Mouse (Mus musculus) heart, embryonic 15.5 days (tissue): Measurements from ENCODE around the gene Eps8. TPM values are rescaled to one million over a fixed set of nuclear protein-coding genes. Genes with fewer than 3 reads are reported as not detected.

ENCODE experiments used
- ATAC-seq: fragments of 200-750 bp; cut with Nextera tagmentation; replicated peaks from 2 replicates; pipeline ENCODE4 v1.8.0; 2017; ENCODE audit warnings: low read depth, moderate TSS enrichment; ENCODE audit not compliant: insufficient number of reproducible peaks, insufficient read depth, low FRiP score
- H3K27ac ChIP-seq: fragments of 300-500 bp; sonication (generic); 2 replicates; pipeline ENCODE4 v1.5.1; 2015; ENCODE audit warnings: mild to moderate bottlenecking, inconsistent platforms
- H3K27me3 ChIP-seq: fragments of 300-500 bp; sonication (generic); 2 replicates; pipeline ENCODE4 v1.6.1; 2015; ENCODE audit warnings: inconsistent platforms
- H3K36me3 ChIP-seq: fragments of 300-500 bp; sonication (generic); 2 replicates; pipeline ENCODE4 v1.6.1; 2015; ENCODE audit warnings: mild to moderate bottlenecking, inconsistent platforms
- H3K4me1 ChIP-seq: fragments of 300-500 bp; sonication (generic); replicated peaks from 2 replicates; pipeline ENCODE4 v1.6.1; 2015; ENCODE audit warnings: inconsistent platforms
- H3K4me2 ChIP-seq: fragments of 300-500 bp; sonication (generic); 2 replicates; pipeline ENCODE4 v1.6.1; 2015; ENCODE audit warnings: inconsistent platforms, mild to moderate bottlenecking, moderate library complexity
- H3K4me3 ChIP-seq: fragments of 300-500 bp; sonication (generic); 2 replicates; pipeline ENCODE4 v1.5.1; 2015; ENCODE audit warnings: mild to moderate bottlenecking, inconsistent platforms
- H3K9ac ChIP-seq: fragments of 300-500 bp; sonication (generic); 2 replicates; pipeline ENCODE4 v1.6.1; 2015; ENCODE audit warnings: mild to moderate bottlenecking, inconsistent platforms
- H3K9me3 ChIP-seq: fragments of 300-500 bp; sonication (generic); replicated peaks from 2 replicates; pipeline ENCODE4 v1.6.1; 2016; ENCODE audit warnings: inconsistent platforms
- whole genome bisulfite sequencing: fragments of 180-500 bp; shearing (Covaris S2); methylation state at CpG from one replicate; pipeline ENCODE4 v1.1.7; 2015; ENCODE audit warnings: mixed read lengths; 5-methylcytosine and 5-hydroxymethylcytosine counted together
- polyA plus RNA-seq: library from polyadenylated mRNA; unstranded; fragments of >200 nt; fragmentation: Nextera tagmentation; extraction: Ambion mirVana; gene quantifications from 2 replicates; pipeline ENCODE4 v1.2.1, GENCODE M21; 2015

The Eps8 gene
- polyA plus RNA-seq, 1 experiment from 2014 or later, result 25.0 TPM

- H3K9ac ChIP-seq, result no peak overlapping the region
- H3K4me1 ChIP-seq, result peaks cover 9% of the 10 kb centered on the region
- ATAC-seq, result no peak
- no peak overlapping the region for H3K4me3 ChIP-seq
- H3K36me3 ChIP-seq, result no peaks in the 10 kb centered on the region
- no peaks in the 10 kb centered on the region for H3K9me3 ChIP-seq
- H3K4me2 ChIP-seq, result no peak overlapping the region
- H3K27ac ChIP-seq, result no peak overlapping the region
- 83% methylated on average over 6 of the region's 6 CpGs for WGBS
- H3K27me3 ChIP-seq, result no peaks in the 10 kb centered on the region
These were observed 89.2 kb downstream of the Eps8 start for GRCm38 (mm10) chr6:137565454-137565853.

GRCm38 (mm10) chr6:137560358-137560859 lies 94.3 kb downstream of the Eps8 start:
- 33% methylated on average over 12 of the region's 12 CpGs for WGBS
- Histone ChIP-seq H3K4me3 (no peak overlapping the region), H3K4me1 (peaks cover 34% of the 10 kb centered on the region), H3K36me3 (no peaks in the 10 kb centered on the region), H3K27ac (peak overlapping the region; percentile 55), H3K9ac (no peak overlapping the region), H3K9me3 (no peaks in the 10 kb centered on the region), H3K4me2 (peak overlapping the region; percentile 28; the same call in 1 of the 2 replicates), H3K27me3 (no peaks in the 10 kb centered on the region)
- peak; percentile 40; the same call in 1 of the 2 replicates for ATAC-seq

- H3K4me2 ChIP-seq, result peak overlapping the region; percentile 31; the same call in 1 of the 2 replicates
- no peaks in the 10 kb centered on the region for H3K27me3 ChIP-seq
- peaks cover 34% of the 10 kb centered on the region for H3K4me1 ChIP-seq
- H3K9me3 ChIP-seq, result no peaks in the 10 kb centered on the region
- H3K9ac ChIP-seq, result no peak overlapping the region
- no peak overlapping the region for H3K4me3 ChIP-seq
- H3K27ac ChIP-seq, result peak overlapping the region; percentile 46
- 0 out of 2 replicates have a peak, but pooled peaks have one; percentile 11 for ATAC-seq
- 53% methylated on average over 13 of the region's 13 CpGs for WGBS
- H3K36me3 ChIP-seq, result no peaks in the 10 kb centered on the region
These were observed 95.8 kb downstream of the Eps8 start for GRCm38 (mm10) chr6:137558840-137559239.

- H3K4me3 ChIP-seq, result no peak overlapping the region
- ATAC-seq, result no peak; the same call in 1 of the 2 replicates
- no peaks in the 10 kb centered on the region for H3K36me3 ChIP-seq
- no peak overlapping the region for H3K4me2 ChIP-seq
- H3K9me3 ChIP-seq, result no peaks in the 10 kb centered on the region
- H3K27ac ChIP-seq, result peak overlapping the region; percentile 46
- H3K27me3 ChIP-seq, result no peaks in the 10 kb centered on the region
- WGBS, result 55% methylated on average over 2 of the region's 2 CpGs
- H3K9ac ChIP-seq, result no peak overlapping the region
- H3K4me1 ChIP-seq, result peaks cover 34% of the 10 kb centered on the region
These were observed 97.0 kb downstream of the Eps8 start for GRCm38 (mm10) chr6:137557671-137558070.

GRCm38 (mm10) chr6:137557159-137557558 lies 97.5 kb downstream of the Eps8 start:
- no peak overlapping the region for H3K4me2 ChIP-seq
- peak overlapping the region; percentile 45; the same call in 1 of the 2 replicates for H3K27ac ChIP-seq
- H3K9me3 ChIP-seq, result no peaks in the 10 kb centered on the region
- H3K9ac ChIP-seq, result no peak overlapping the region
- peaks cover 34% of the 10 kb centered on the region for H3K4me1 ChIP-seq
- H3K27me3 ChIP-seq, result no peaks in the 10 kb centered on the region
- no peaks in the 10 kb centered on the region for H3K36me3 ChIP-seq
- ATAC-seq, result no peak
- WGBS, result 76% methylated on average over 4 of the region's 4 CpGs
- no peak overlapping the region for H3K4me3 ChIP-seq

- Histone ChIP-seq H3K9ac (no peak overlapping the region), H3K36me3 (no peaks in the 10 kb centered on the region), H3K4me1 (peaks cover 34% of the 10 kb centered on the region), H3K27ac (no peak overlapping the region), H3K4me2 (no peak overlapping the region), H3K4me3 (no peak overlapping the region), H3K9me3 (no peaks in the 10 kb centered on the region), H3K27me3 (no peaks in the 10 kb centered on the region)
- no peak for ATAC-seq
- 76% methylated on average over 5 of the region's 5 CpGs for WGBS
These were observed 98.0 kb downstream of the Eps8 start for GRCm38 (mm10) chr6:137556636-137557035.

- Histone ChIP-seq H3K36me3 (no peaks in the 10 kb centered on the region), H3K4me2 (no peak overlapping the region), H3K27ac (no peak overlapping the region), H3K27me3 (no peaks in the 10 kb centered on the region), H3K4me3 (no peak overlapping the region), H3K9ac (no peak overlapping the region), H3K4me1 (peaks cover 16% of the 10 kb centered on the region), H3K9me3 (no peaks in the 10 kb centered on the region)
- ATAC-seq, result no peak
- 68% methylated on average over 8 of the region's 8 CpGs for WGBS
These were observed 104.5 kb downstream of the Eps8 start for GRCm38 (mm10) chr6:137550181-137550580.

- H3K4me1 ChIP-seq, result peaks cover 16% of the 10 kb centered on the region
- H3K9ac ChIP-seq, result no peak overlapping the region
- ATAC-seq, result no peak
- no peak overlapping the region for H3K4me2 ChIP-seq
- no peaks in the 10 kb centered on the region for H3K9me3 ChIP-seq
- H3K27ac ChIP-seq, result no peak overlapping the region
- H3K4me3 ChIP-seq, result no peak overlapping the region
- H3K36me3 ChIP-seq, result no peaks in the 10 kb centered on the region
- H3K27me3 ChIP-seq, result no peaks in the 10 kb centered on the region
- WGBS, result 40% methylated on average over 5 of the region's 5 CpGs
These were observed 106.1 kb downstream of the Eps8 start for GRCm38 (mm10) chr6:137548613-137549012.

GRCm38 (mm10) chr6:137547555-137547954 lies 107.1 kb downstream of the Eps8 start:
- Histone ChIP-seq H3K4me1 (peaks cover 25% of the 10 kb centered on the region), H3K27me3 (no peaks in the 10 kb centered on the region), H3K27ac (no peak overlapping the region), H3K9ac (no peak overlapping the region), H3K9me3 (no peaks in the 10 kb centered on the region), H3K4me2 (no peak overlapping the region), H3K36me3 (no peaks in the 10 kb centered on the region), H3K4me3 (no peak overlapping the region)
- 43% methylated on average over 2 of the region's 2 CpGs for WGBS
- ATAC-seq, result 0 out of 2 replicates have a peak, but pooled peaks have one; percentile 47

GRCm38 (mm10) chr6:137546101-137546500 lies 108.6 kb downstream of the Eps8 start:
- Histone ChIP-seq H3K27me3 (no peaks in the 10 kb centered on the region), H3K4me3 (no peak overlapping the region), H3K36me3 (no peaks in the 10 kb centered on the region), H3K27ac (no peak overlapping the region), H3K9ac (no peak overlapping the region), H3K9me3 (no peaks in the 10 kb centered on the region), H3K4me2 (no peak overlapping the region), H3K4me1 (peaks cover 38% of the 10 kb centered on the region)
- WGBS, result 81% methylated on average over 6 of the region's 6 CpGs
- ATAC-seq, result no peak

GRCm38 (mm10) chr6:137545341-137545740 lies 109.3 kb downstream of the Eps8 start:
- no peak overlapping the region for H3K9ac ChIP-seq
- peaks cover 38% of the 10 kb centered on the region for H3K4me1 ChIP-seq
- no peaks in the 10 kb centered on the region for H3K27me3 ChIP-seq
- no peak for ATAC-seq
- no peak overlapping the region for H3K4me3 ChIP-seq
- no peaks in the 10 kb centered on the region for H3K36me3 ChIP-seq
- no peak overlapping the region for H3K4me2 ChIP-seq
- WGBS, result 88% methylated on average over 3 of the region's 3 CpGs
- no peaks in the 10 kb centered on the region for H3K9me3 ChIP-seq
- no peak overlapping the region for H3K27ac ChIP-seq
